Mouse (Mus musculus): ENCODE measurements around the gene Shb. TPM values are rescaled to one million over a fixed set of nuclear protein-coding genes. Genes with fewer than 3 reads are reported as not detected.

The Shb gene
- polyA plus RNA-seq, 1 experiment from 2014 or later, result 3.9 TPM

DNA sequence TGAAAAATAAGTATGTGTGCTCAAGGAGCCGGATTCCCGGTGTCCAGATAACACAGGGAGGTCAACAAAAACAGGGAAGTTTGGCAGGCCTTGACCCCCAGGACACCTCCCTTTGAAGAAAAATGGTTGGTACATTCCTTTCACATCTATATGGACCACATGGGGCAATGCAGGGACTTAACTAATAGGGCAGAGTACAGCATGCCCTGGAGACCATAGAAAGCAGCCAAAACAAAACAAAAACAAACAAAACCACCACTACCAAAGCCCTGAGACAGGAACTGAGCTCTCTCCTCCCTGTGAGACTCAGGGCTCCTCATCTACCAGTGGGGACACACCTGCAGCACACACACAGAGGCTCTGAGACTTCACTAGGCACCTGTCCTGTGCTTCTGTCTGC, 18.9 kb downstream of the Shb start:
- H3K27ac ChIP-seq, result peak overlapping the region; percentile 55; the same call in 1 of the 2 replicates
- H3K4me3 ChIP-seq, result no peak overlapping the region
- WGBS, result 71% methylated on average over 2 of the region's 2 CpGs
- H3K4me2 ChIP-seq (replicated peaks), result peak overlapping the region; percentile 38; the same call in 1 of the 2 replicates
- no peaks in the 10 kb centered on the region for H3K36me3 ChIP-seq
- H3K4me1 ChIP-seq, result peaks cover 78% of the 10 kb centered on the region
- ATAC-seq (ENCODE audit: low FRiP score, low read depth), result no peak
- peak overlapping the region; percentile 31; the same call in 1 of the 2 replicates for H3K9ac ChIP-seq
- H3K27me3 ChIP-seq, result no peaks in the 10 kb centered on the region
- H3K9me3 ChIP-seq, result no peaks in the 10 kb centered on the region

GRCm38 (mm10) chr4:45510163-45510562, 22.1 kb downstream of the Shb start:
- Histone ChIP-seq H3K9me3 (no peaks in the 10 kb centered on the region), H3K4me2 (replicated peaks) (no peak overlapping the region), H3K36me3 (no peaks in the 10 kb centered on the region), H3K27ac (no peak overlapping the region), H3K9ac (no peak overlapping the region; the same call in 1 of the 2 replicates), H3K4me1 (peaks cover 87% of the 10 kb centered on the region), H3K27me3 (no peaks in the 10 kb centered on the region), H3K4me3 (no peak overlapping the region)
- 17% methylated on average over 6 of the region's 6 CpGs for WGBS
- no peak for ATAC-seq (ENCODE audit: low FRiP score, low read depth)

DNA sequence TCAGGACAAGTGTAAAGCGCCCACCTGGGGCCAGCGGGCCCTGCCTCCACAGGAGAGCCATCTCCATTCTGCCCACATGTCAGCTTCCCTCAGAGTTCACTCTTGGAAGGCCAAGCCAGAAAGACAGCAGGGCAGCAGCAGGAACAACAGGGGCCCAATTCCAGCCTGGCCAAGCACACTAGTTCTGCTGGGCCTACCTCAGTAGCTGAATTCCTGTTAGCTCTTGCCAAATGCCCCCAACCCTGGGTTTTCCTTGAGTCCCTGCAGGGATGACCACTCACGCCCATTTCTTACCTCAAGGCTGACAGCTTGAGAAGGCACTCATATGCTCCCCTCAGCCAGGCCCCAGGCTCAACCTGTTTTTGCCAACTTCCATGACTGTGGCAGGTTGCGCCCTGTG, 22.9 kb downstream of the Shb start:
- Histone ChIP-seq H3K9me3 (no peaks in the 10 kb centered on the region), H3K9ac (no peak overlapping the region), H3K4me1 (peaks cover 83% of the 10 kb centered on the region), H3K27ac (no peak overlapping the region), H3K27me3 (no peaks in the 10 kb centered on the region), H3K4me2 (replicated peaks) (no peak overlapping the region), H3K36me3 (no peaks in the 10 kb centered on the region), H3K4me3 (no peak overlapping the region)
- no peak for ATAC-seq (ENCODE audit: low FRiP score, low read depth)
- 89% methylated on average over 4 of the region's 4 CpGs for WGBS

GRCm38 (mm10) chr4:45508469-45508868, 23.8 kb downstream of the Shb start:
- Histone ChIP-seq H3K4me3 (no peak overlapping the region), H3K27ac (no peak overlapping the region), H3K4me2 (replicated peaks) (no peak overlapping the region), H3K9ac (no peak overlapping the region), H3K9me3 (no peaks in the 10 kb centered on the region), H3K27me3 (no peaks in the 10 kb centered on the region), H3K4me1 (peaks cover 83% of the 10 kb centered on the region), H3K36me3 (no peaks in the 10 kb centered on the region)
- no peak for ATAC-seq (ENCODE audit: low FRiP score, low read depth)
- 37% methylated on average over 6 of the region's 6 CpGs for WGBS

DNA sequence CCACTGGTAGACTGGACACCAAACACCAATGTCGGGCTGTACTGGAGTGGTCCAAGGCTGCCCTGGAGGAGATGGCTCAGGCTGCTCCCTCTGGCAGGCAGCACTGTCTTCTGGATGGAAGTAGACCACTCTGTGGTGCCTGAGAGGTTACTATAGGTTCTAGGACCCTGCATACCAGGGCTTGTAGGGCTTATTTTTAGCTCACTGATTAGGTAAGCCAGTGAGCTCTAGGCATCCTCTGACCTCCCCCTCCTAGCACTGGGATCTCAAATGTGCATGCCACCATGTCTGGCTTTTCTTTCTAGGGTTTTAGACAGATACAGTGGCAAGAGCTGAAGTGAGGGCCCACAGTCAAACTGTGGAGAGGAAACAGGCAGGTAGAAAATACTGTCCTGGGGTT, 24.8 kb downstream of the Shb start:
- H3K9ac ChIP-seq, result no peak overlapping the region
- no peaks in the 10 kb centered on the region for H3K27me3 ChIP-seq
- peaks cover 83% of the 10 kb centered on the region for H3K4me1 ChIP-seq
- no peak overlapping the region for H3K4me2 ChIP-seq (replicated peaks)
- WGBS, result 40% methylated on average over 1 of the region's 1 CpGs
- H3K27ac ChIP-seq, result peak overlapping the region; percentile 0; the same call in 1 of the 2 replicates
- 0 out of 2 replicates have a peak, but pooled peaks have one; percentile 13 for ATAC-seq (ENCODE audit: low FRiP score, low read depth)
- H3K36me3 ChIP-seq, result no peaks in the 10 kb centered on the region
- H3K4me3 ChIP-seq, result no peak overlapping the region
- no peaks in the 10 kb centered on the region for H3K9me3 ChIP-seq

DNA sequence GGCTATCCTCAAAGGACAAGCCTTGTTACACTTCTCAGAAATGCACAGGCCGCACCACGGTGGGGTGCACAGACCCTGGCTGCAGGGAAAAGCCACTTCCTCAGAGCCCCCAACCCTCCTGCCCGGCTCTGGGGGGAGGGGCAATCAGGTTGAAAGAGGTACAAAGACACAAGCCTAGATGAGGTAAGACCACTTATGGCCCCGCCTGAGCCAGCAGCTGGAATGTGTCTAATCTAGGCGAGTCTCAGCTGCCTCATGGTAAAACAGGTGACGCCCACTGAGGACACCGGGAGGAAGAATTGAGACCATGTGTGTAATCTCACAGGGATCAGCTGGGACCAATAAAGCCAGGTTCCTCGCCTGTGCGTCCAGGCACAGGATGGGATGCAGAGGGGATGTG, 25.2 kb downstream of the Shb start:
- peaks cover 85% of the 10 kb centered on the region for H3K4me1 ChIP-seq
- WGBS, result 10% methylated on average over 9 of the region's 9 CpGs
- H3K4me3 ChIP-seq, result no peak overlapping the region
- H3K27me3 ChIP-seq, result no peaks in the 10 kb centered on the region
- no peaks in the 10 kb centered on the region for H3K9me3 ChIP-seq
- H3K9ac ChIP-seq, result no peak overlapping the region
- 0 out of 2 replicates have a peak, but pooled peaks have one; percentile 28 for ATAC-seq (ENCODE audit: low FRiP score, low read depth)
- H3K27ac ChIP-seq, result peak overlapping the region; percentile 0; the same call in 1 of the 2 replicates
- no peaks in the 10 kb centered on the region for H3K36me3 ChIP-seq
- H3K4me2 ChIP-seq (replicated peaks), result no peak overlapping the region

- no peak for ATAC-seq (ENCODE audit: low FRiP score, low read depth)
- peak overlapping the region; percentile 0; the same call in 1 of the 2 replicates for H3K27ac ChIP-seq
Observed at GRCm38 (mm10) chr4:45506613-45507012, 25.7 kb downstream of the Shb start.

GRCm38 (mm10) chr4:45505671-45506070, 26.6 kb downstream of the Shb start:
- H3K4me2 ChIP-seq (replicated peaks), result no peak overlapping the region
- no peak for ATAC-seq (ENCODE audit: low FRiP score, low read depth)
- no peak overlapping the region for H3K4me3 ChIP-seq
- no peaks in the 10 kb centered on the region for H3K36me3 ChIP-seq
- H3K9me3 ChIP-seq, result no peaks in the 10 kb centered on the region
- H3K27ac ChIP-seq, result no peak overlapping the region
- 0 out of 2 replicates have a peak, but pooled peaks cover 2% of the 10 kb centered on the region for H3K27me3 ChIP-seq
- peaks cover 84% of the 10 kb centered on the region for H3K4me1 ChIP-seq
- no peak overlapping the region; the same call in 1 of the 2 replicates for H3K9ac ChIP-seq
- 88% methylated on average over 2 of the region's 2 CpGs for WGBS

More at GRCm38 (mm10) chr4:45506613-45507012, 25.7 kb downstream of the Shb start:
- no peak overlapping the region for H3K4me3 ChIP-seq
- H3K9me3 ChIP-seq, result no peaks in the 10 kb centered on the region
- H3K27me3 ChIP-seq, result no peaks in the 10 kb centered on the region
- no peaks in the 10 kb centered on the region for H3K36me3 ChIP-seq
- no peak overlapping the region for H3K4me2 ChIP-seq (replicated peaks)
- peak overlapping the region; percentile 25; the same call in 1 of the 2 replicates for H3K9ac ChIP-seq
- 36% methylated on average over 5 of the region's 5 CpGs for WGBS
- H3K4me1 ChIP-seq, result peaks cover 88% of the 10 kb centered on the region

DNA sequence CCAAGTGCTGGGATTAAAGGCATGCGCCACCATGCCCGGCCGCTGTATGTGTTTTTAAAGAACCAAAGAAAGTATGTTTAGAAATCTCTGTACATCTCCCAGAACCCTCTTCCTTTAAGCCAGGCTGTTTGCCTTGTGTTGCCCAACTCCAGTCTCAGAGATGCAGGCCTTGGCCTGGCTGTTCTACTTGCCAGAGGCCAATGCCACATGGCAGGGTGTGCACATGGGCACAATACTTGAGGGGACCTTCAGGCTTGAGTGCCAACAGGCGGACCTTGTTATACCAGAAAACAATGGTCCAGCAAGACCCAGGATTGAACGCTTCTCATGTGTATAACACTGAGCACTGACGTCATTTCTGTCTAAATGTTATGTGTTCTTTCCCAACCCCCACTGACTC, 27.1 kb downstream of the Shb start:
- H3K4me1 ChIP-seq, result peaks cover 86% of the 10 kb centered on the region

DNA sequence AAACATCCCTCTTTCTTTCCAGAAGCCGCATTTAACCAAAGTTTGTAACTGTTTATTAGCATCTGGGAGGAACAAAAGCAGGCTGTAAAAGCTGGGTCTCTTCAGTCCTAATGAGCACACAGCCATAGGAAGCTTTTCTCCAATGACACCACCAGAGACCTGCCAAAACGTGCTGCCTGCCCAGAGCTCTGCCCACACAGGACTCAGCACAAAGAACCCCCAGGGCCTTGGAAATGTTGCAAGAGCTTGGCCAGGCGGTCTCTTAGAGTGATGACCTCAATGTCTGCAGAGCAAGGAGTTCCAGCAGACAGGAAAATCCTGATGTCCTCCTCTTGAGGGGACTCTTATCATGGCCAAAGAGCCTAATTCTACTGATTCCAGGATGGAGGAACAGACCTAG, 28.5 kb downstream of the Shb start:
- H3K9me3 ChIP-seq, result no peaks in the 10 kb centered on the region
- 31% methylated on average over 3 of the region's 3 CpGs for WGBS
- no peak overlapping the region for H3K4me2 ChIP-seq (replicated peaks)
- no peak for ATAC-seq (ENCODE audit: low FRiP score, low read depth)
- 0 out of 2 replicates have a peak, but pooled peaks cover 5% of the 10 kb centered on the region for H3K27me3 ChIP-seq
- H3K27ac ChIP-seq, result no peak overlapping the region
- H3K36me3 ChIP-seq, result no peaks in the 10 kb centered on the region
- no peak overlapping the region for H3K9ac ChIP-seq
- H3K4me3 ChIP-seq, result no peak overlapping the region
- peaks cover 86% of the 10 kb centered on the region for H3K4me1 ChIP-seq

More for the DNA sequence above, 27.1 kb downstream of the Shb start:
- Histone ChIP-seq H3K27ac (no peak overlapping the region), H3K9ac (no peak overlapping the region), H3K4me3 (no peak overlapping the region), H3K27me3 (0 out of 2 replicates have a peak, but pooled peaks cover 5% of the 10 kb centered on the region), H3K9me3 (no peaks in the 10 kb centered on the region), H3K4me2 (replicated peaks) (no peak overlapping the region), H3K36me3 (no peaks in the 10 kb centered on the region)
- WGBS, result 93% methylated on average over 6 of the region's 6 CpGs
- no peak for ATAC-seq (ENCODE audit: low FRiP score, low read depth)

DNA sequence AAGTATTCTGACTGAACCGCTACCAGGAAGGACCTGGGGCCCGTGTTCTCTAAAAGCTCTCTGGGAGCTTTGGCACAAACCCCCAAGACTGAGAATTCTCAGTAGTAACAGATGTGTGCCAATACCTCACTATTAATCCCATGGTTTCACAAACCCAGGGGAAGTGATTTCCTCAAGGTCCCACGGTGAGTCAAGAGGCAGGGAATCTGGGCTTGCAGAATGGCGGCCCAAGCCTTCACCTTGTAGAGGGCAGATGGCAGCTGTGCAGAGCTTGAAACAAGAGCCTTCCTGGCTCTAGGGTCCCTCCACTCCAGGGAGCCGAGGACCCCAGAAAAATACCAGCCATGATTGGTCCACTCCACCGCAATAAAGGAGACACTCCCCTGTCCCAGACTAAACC, 28.9 kb downstream of the Shb start:
- H3K36me3 ChIP-seq, result no peaks in the 10 kb centered on the region
- H3K27ac ChIP-seq, result no peak overlapping the region
- 47% methylated on average over 6 of the region's 6 CpGs for WGBS
- H3K9ac ChIP-seq, result no peak overlapping the region
- no peak overlapping the region for H3K4me3 ChIP-seq
- H3K4me1 ChIP-seq, result peaks cover 86% of the 10 kb centered on the region
- H3K4me2 ChIP-seq (replicated peaks), result no peak overlapping the region
- no peaks in the 10 kb centered on the region for H3K9me3 ChIP-seq
- no peak for ATAC-seq (ENCODE audit: low FRiP score, low read depth)
- H3K27me3 ChIP-seq, result 0 out of 2 replicates have a peak, but pooled peaks cover 6% of the 10 kb centered on the region

DNA sequence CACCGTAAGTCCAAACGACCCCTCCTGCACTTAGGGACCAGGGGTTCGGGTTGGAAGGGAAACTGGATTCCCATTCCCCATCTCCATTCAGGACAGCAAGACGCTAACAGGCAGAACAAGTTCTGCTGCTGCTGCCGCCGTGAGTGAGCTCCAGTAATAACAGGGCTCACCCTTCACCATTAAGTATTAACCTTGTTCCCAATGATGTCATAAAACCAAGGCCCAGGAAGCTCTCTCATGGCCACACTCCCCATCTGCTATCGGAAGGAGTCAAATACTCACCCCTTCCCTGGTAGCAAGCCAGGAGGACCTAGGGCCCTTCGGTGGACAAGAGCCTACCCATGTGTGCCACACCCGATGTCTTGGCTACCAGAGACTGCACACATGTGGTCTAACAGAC, 30.3 kb downstream of the Shb start:
- Histone ChIP-seq H3K4me3 (no peak overlapping the region), H3K9me3 (no peaks in the 10 kb centered on the region), H3K27ac (no peak overlapping the region), H3K27me3 (0 out of 2 replicates have a peak, but pooled peaks cover 8% of the 10 kb centered on the region), H3K4me2 (replicated peaks) (no peak overlapping the region), H3K4me1 (peaks cover 86% of the 10 kb centered on the region), H3K9ac (no peak overlapping the region), H3K36me3 (no peaks in the 10 kb centered on the region)
- ATAC-seq (ENCODE audit: low FRiP score, low read depth), result no peak
- 69% methylated on average over 9 of the region's 9 CpGs for WGBS

DNA sequence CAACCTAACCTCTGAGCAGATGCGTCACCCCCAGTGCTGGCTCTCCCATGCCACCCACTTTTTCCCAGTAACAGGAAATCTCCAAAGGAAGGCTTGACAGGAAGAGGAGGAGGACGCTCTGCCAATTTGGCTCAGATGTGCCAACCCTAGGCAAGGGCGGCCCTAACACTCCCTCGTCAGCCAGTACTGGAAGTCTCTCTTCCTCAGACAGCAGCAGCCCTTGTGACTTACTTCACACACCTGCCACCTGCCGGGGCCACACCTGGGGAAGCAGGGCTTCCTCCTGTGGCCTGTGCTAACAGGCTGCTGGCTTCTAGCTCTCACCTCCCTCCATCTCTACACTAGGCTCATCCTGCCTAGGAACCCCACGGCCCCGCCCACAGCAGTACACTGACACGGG, 31.9 kb downstream of the Shb start:
- Histone ChIP-seq H3K4me1 (peaks cover 84% of the 10 kb centered on the region), H3K4me3 (no peak overlapping the region)

More for the DNA sequence above, 31.9 kb downstream of the Shb start:
- H3K9me3 ChIP-seq, result no peaks in the 10 kb centered on the region
- 0 out of 2 replicates have a peak, but pooled peaks cover 8% of the 10 kb centered on the region for H3K27me3 ChIP-seq
- no peak overlapping the region for H3K4me2 ChIP-seq (replicated peaks)
- H3K36me3 ChIP-seq, result no peaks in the 10 kb centered on the region
- H3K9ac ChIP-seq, result no peak overlapping the region
- no peak for ATAC-seq (ENCODE audit: low FRiP score, low read depth)
- no peak overlapping the region for H3K27ac ChIP-seq
- 67% methylated on average over 8 of the region's 8 CpGs for WGBS

Measured in limb, embryonic 13.5 days (tissue).